Mouse (Mus musculus) limb, embryonic 12.5 days (tissue): ENCODE data around the gene Vmo1. TPM values are rescaled to one million over a fixed set of nuclear protein-coding genes. Genes with fewer than 3 reads are reported as not detected.
A peak's percentile ranks its signal among the peaks of the same experiment; 100 is the strongest.
"Not testable (repeated sequence)": the region's sequence is repeated elsewhere in the genome, so short reads cannot be mapped to it uniquely, and the experiment has no call there.

Experiments used
- ATAC-seq: fragments of 200-750 bp; cut with Nextera tagmentation; 2 replicates; pipeline ENCODE4 v1.8.0; 2017; ENCODE audit warnings: low read depth, moderate TSS enrichment; ENCODE audit not compliant: insufficient number of reproducible peaks, insufficient read depth, low FRiP score, low TSS enrichment
- H3K27ac ChIP-seq: fragments of 300-500 bp; sonication (generic); 2 replicates; pipeline ENCODE4 v1.5.1; 2016; ENCODE audit warnings: mild to moderate bottlenecking, moderate library complexity
- H3K27me3 ChIP-seq: fragments of 300-500 bp; sonication (generic); 2 replicates; pipeline ENCODE4 v1.6.1; 2016; ENCODE audit warnings: mild to moderate bottlenecking, moderate library complexity
- H3K36me3 ChIP-seq: fragments of 300-500 bp; sonication (generic); 2 replicates; pipeline ENCODE4 v1.6.1; 2016; ENCODE audit warnings: mild to moderate bottlenecking, moderate library complexity
- H3K4me1 ChIP-seq: fragments of 300-500 bp; sonication (generic); replicated peaks from 2 replicates; pipeline ENCODE4 v1.6.1; 2016
- H3K4me2 ChIP-seq: fragments of 300-500 bp; sonication (generic); 2 replicates; pipeline ENCODE4 v1.6.1; 2016; ENCODE audit warnings: mild to moderate bottlenecking, moderate library complexity
- H3K4me3 ChIP-seq: fragments of 300-500 bp; sonication (generic); replicated peaks from 2 replicates; pipeline ENCODE4 v1.5.1; 2016; ENCODE audit warnings: mild to moderate bottlenecking
- H3K9ac ChIP-seq: fragments of 300-500 bp; sonication (generic); replicated peaks from 2 replicates; pipeline ENCODE4 v1.6.1; 2016; ENCODE audit warnings: mild to moderate bottlenecking, moderate library complexity
- H3K9me3 ChIP-seq: fragments of 300-500 bp; sonication (generic); 2 replicates; pipeline ENCODE4 v1.6.1; 2016; ENCODE audit warnings: mild to moderate bottlenecking, moderate library complexity
- WGBS: fragments of 180-500 bp; shearing (Covaris S2); methylation state at CpG from one replicate; pipeline ENCODE4 v1.1.7; 2016; 5-methylcytosine and 5-hydroxymethylcytosine counted together
- polyA plus RNA-seq: library from polyadenylated mRNA; unstranded; fragments of >200 nt; fragmentation: Nextera tagmentation; extraction: Ambion mirVana; gene quantifications from 2 replicates; pipeline ENCODE4 v1.2.1, GENCODE M21; 2016

The Vmo1 gene
- polyA plus RNA-seq, 1 experiment from 2014 or later = 0.66 TPM

DNA sequence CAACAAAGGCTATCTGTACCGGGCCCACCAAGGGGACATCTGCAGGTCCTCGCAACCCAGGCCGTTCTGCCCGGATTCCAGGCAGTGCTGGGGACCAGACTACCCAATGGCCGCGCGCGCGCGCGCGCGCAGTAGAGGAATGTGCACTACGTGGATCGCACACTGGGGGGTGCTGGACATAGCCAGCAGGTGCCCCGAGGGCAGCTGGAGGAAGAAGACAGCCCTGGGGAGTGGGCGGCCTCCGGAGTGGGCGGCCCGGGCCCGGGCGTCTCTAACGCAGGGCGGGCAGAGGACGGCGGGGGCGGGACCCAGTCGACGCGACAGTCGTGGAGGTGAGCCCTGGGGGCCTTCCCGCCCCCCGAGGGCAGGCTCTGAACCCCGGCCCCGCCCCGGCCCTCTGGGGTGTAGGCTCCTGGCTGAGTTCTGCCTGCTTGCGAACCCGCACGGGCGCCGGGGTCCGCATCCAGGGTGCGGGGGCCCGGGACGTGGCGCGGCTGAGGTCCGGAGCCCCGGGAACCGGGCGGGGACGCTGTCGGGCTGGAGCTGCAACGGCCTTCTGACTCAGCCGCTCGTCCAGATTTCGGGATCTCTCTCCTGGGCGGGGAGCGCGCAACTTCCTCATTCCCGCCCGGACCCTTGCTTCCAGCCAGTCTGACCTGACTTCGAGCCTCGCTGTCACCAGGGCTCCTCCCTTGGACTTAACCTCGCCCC lies 25.6 kb upstream of the Vmo1 start, which contains the start of gene Pld2:
Pld2 (plus strand) TSS at position 188 of the 711 bp plus-strand sequence.
- Histone ChIP-seq H3K4me2 (peak within 1 kb of the TSS; percentile 92), H3K36me3 (no peaks in the 10 kb centered on the region), H3K27ac (no peak within 1 kb of the TSS), H3K27me3 (peaks cover 54% of the 10 kb centered on the region), H3K4me1 (no peaks in the 10 kb centered on the region), H3K4me3 (peak within 1 kb of the TSS; percentile 61), H3K9ac (peak within 1 kb of the TSS; percentile 72), H3K9me3 (no peaks in the 10 kb centered on the region)
- under 1% methylated on average over 58 of the region's 65 CpGs for WGBS
- peak; percentile 88 for ATAC-seq

- Histone ChIP-seq H3K4me3 (peak overlapping the region; percentile 61), H3K36me3 (no peaks in the 10 kb centered on the region), H3K27me3 (peaks cover 54% of the 10 kb centered on the region), H3K27ac (no peak overlapping the region), H3K9ac (peak overlapping the region; percentile 72; the same call in 1 of the 2 replicates), H3K9me3 (no peaks in the 10 kb centered on the region), H3K4me2 (peak overlapping the region; percentile 92), H3K4me1 (no peaks in the 10 kb centered on the region)
- 16% methylated on average over 9 of the region's 9 CpGs for WGBS
- no peak for ATAC-seq
Observed at GRCm38 (mm10) chr11:70539423-70539822, 25.0 kb upstream of the Vmo1 start.

- WGBS = 70% methylated on average over 6 of the region's 6 CpGs
- peaks cover 13% of the 10 kb centered on the region for H3K36me3 ChIP-seq
- no peaks in the 10 kb centered on the region for H3K9me3 ChIP-seq
- no peaks in the 10 kb centered on the region for H3K27me3 ChIP-seq
- no peak within 1 kb of the TSS for H3K4me2 ChIP-seq
- H3K4me1 ChIP-seq = no peaks in the 10 kb centered on the region
- ATAC-seq = no peak
- no peak within 1 kb of the TSS for H3K4me3 ChIP-seq
- no peak within 1 kb of the TSS for H3K27ac ChIP-seq
- H3K9ac ChIP-seq = no peak within 1 kb of the TSS
Observed at GRCm38 (mm10) chr11:70532839-70533238, 18.4 kb upstream of the Vmo1 start, which contains the start of gene Gm40193. TSS of gene Gm40193 (minus strand) at chr11:70532939.

GRCm38 (mm10) chr11:70531065-70531464 lies 16.6 kb upstream of the Vmo1 start:
- H3K9me3 ChIP-seq, H3K4me2 ChIP-seq, H3K27ac ChIP-seq, H3K4me3 ChIP-seq, H3K9ac ChIP-seq, H3K4me1 ChIP-seq, H3K27me3 ChIP-seq, ATAC-seq: not testable (repeated sequence)
- WGBS = 77% methylated on average over 2 of the region's 2 CpGs
- H3K36me3 ChIP-seq = peaks cover 31% of the 10 kb centered on the region

- Histone ChIP-seq H3K27ac (no peak overlapping the region), H3K9ac (no peak overlapping the region), H3K4me2 (no peak overlapping the region), H3K36me3 (peaks cover 32% of the 10 kb centered on the region), H3K4me3 (no peak overlapping the region), H3K27me3 (no peaks in the 10 kb centered on the region), H3K4me1 (peaks cover 8% of the 10 kb centered on the region), H3K9me3 (no peaks in the 10 kb centered on the region)
- ATAC-seq = no peak
- 91% methylated on average over 7 of the region's 7 CpGs for WGBS
Observed at GRCm38 (mm10) chr11:70528610-70529009, 14.2 kb upstream of the Vmo1 start.

- no peaks in the 10 kb centered on the region for H3K9me3 ChIP-seq
Observed at GRCm38 (mm10) chr11:70526211-70526610, 11.8 kb upstream of the Vmo1 start.

DNA sequence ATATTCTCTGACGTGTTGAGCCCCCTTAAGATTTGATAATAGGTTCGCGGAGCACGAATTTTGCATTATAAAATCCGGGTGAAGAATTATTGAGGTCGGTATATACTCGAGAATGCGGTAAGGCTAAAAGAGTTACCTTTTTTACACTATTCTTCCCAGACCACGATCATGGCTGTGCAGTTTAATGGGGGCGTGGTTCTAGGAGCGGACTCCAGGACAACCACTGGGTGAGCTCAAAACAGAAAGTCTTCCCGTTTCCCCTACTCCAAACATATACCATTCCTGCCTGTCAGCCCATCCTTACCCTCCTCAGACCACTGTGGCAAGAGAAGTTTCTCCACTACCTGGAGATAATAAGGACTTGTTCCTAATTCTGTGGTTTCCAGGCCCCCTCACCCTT lies 11.3 kb upstream of the Vmo1 start:
- H3K9ac ChIP-seq = peak overlapping the region; percentile 72
- H3K36me3 ChIP-seq = peaks cover 32% of the 10 kb centered on the region
- WGBS = 2% methylated on average over 12 of the region's 12 CpGs
- peak overlapping the region; percentile 71 for H3K4me3 ChIP-seq
- H3K4me2 ChIP-seq = peak overlapping the region; percentile 76
- 0 out of 2 replicates have a peak, but pooled peaks have one; percentile 15 for ATAC-seq
- peaks cover 8% of the 10 kb centered on the region for H3K4me1 ChIP-seq
- peak overlapping the region; percentile 41; the same call in 1 of the 2 replicates for H3K27ac ChIP-seq
- H3K27me3 ChIP-seq = no peaks in the 10 kb centered on the region
- H3K9me3 ChIP-seq = no peaks in the 10 kb centered on the region

More at GRCm38 (mm10) chr11:70526211-70526610, 11.8 kb upstream of the Vmo1 start:
- peaks cover 32% of the 10 kb centered on the region for H3K36me3 ChIP-seq
- peaks cover 8% of the 10 kb centered on the region for H3K4me1 ChIP-seq
- ATAC-seq = no peak
- peak overlapping the region; percentile 71 for H3K4me3 ChIP-seq
- H3K4me2 ChIP-seq = peak overlapping the region; percentile 76
- no peaks in the 10 kb centered on the region for H3K27me3 ChIP-seq
- WGBS = 90% methylated on average over 12 of the region's 12 CpGs
- H3K9ac ChIP-seq = peak overlapping the region; percentile 72
- no peak overlapping the region for H3K27ac ChIP-seq

- Histone ChIP-seq H3K4me2 (peak within 1 kb of the TSS; percentile 76), H3K36me3 (peaks cover 32% of the 10 kb centered on the region), H3K4me3 (peak within 1 kb of the TSS; percentile 71), H3K27ac (peak within 1 kb of the TSS; percentile 41; the same call in 1 of the 2 replicates), H3K9ac (peak within 1 kb of the TSS; percentile 72), H3K9me3 (no peaks in the 10 kb centered on the region), H3K27me3 (peaks cover 4% of the 10 kb centered on the region), H3K4me1 (peaks cover 11% of the 10 kb centered on the region)
- ATAC-seq = peak; percentile 94
- WGBS = under 1% methylated on average over 24 of the region's 26 CpGs
Observed at GRCm38 (mm10) chr11:70525184-70525678, 10.8 kb upstream of the Vmo1 start, which contains the start of gene Psmb6. TSS of gene Psmb6 (plus strand) at chr11:70525367.

GRCm38 (mm10) chr11:70524782-70525181 lies 10.4 kb upstream of the Vmo1 start:
- ATAC-seq = peak; percentile 41
- Histone ChIP-seq H3K36me3 (peaks cover 32% of the 10 kb centered on the region), H3K9me3 (no peaks in the 10 kb centered on the region), H3K9ac (no peak overlapping the region), H3K4me1 (peaks cover 15% of the 10 kb centered on the region), H3K27ac (no peak overlapping the region), H3K4me2 (peak overlapping the region; percentile 51), H3K27me3 (peaks cover 9% of the 10 kb centered on the region), H3K4me3 (peak overlapping the region; percentile 71)
- 7% methylated on average over 8 of the region's 8 CpGs for WGBS

GRCm38 (mm10) chr11:70523306-70523989 lies 9.0 kb upstream of the Vmo1 start:
- peaks cover 11% of the 10 kb centered on the region for H3K27me3 ChIP-seq
- not testable (repeated sequence) for ATAC-seq

More at GRCm38 (mm10) chr11:70523306-70523989, 9.0 kb upstream of the Vmo1 start:
- H3K27ac ChIP-seq, H3K4me2 ChIP-seq, H3K9me3 ChIP-seq, H3K4me3 ChIP-seq, H3K9ac ChIP-seq: not testable (repeated sequence)
- Histone ChIP-seq H3K4me1 (peaks cover 18% of the 10 kb centered on the region), H3K36me3 (peaks cover 24% of the 10 kb centered on the region)
- WGBS = 88% methylated on average over 8 of the region's 8 CpGs
